Mouse (Mus musculus) induced T-regulatory cell, adult 2 months (primary cell): ENCODE measurements around the gene Prpmp5.
"Not testable (repeated sequence)": the region's sequence is repeated elsewhere in the genome, so short reads cannot be mapped to it uniquely, and the experiment has no call there.

Experiments used
- DNase-seq: peaks from one replicate; pipeline ENCODE4 v3.0.0-alpha.2; 2012; ENCODE audit warnings: low read depth

Prpmp5 gene

DNA sequence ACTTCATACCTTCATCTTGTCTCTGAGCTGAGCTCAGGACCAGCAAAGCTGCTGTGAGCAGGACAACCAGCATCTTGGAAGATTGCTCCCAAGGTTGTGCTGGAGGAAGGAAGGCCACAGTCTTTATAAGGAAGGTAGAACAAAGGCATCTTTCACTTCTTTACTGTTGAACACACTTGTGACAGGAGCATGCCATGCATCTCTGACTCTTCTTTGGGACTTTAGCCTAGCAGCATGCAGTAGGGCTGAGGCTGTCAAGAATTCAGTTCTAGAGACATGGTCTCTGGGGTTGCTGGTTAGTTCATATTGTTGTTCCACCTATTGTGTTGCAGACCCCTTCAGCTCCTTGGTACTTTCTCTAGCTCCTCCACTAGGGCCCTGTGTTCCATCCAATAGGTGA lies at the start of gene Prpmp5:
Gene Prpmp5 (minus strand): TSS at position 101 of the 400 bp plus-strand sequence.
- not testable (repeated sequence) for DNase-seq

GRCm38 (mm10) chr6:132364034-132364433 lies 49.5 kb upstream of the Prpmp5 start, which contains the start of gene Gm8882:
Gm8882 (minus strand) TSS chr6:132364134.
- DNase-seq, result not testable (repeated sequence)
